Mouse (Mus musculus) CH12.LX (cell line): ENCODE measurements around the gene Rlbp1. TPM values are rescaled to one million over a fixed set of nuclear protein-coding genes. Genes with fewer than 3 reads are reported as not detected.
A peak's percentile ranks its signal among the peaks of the same experiment; 100 is the strongest.

Experiments
- DNase-seq: peaks from one replicate; pipeline ENCODE4 v3.0.0-alpha.2; 2013; ENCODE audit errors: extremely low read depth
- H3K27ac ChIP-seq: 2 replicates; pipeline ENCODE4 v1.5.1; 2012; ENCODE audit warnings: low read depth, mild to moderate bottlenecking, control low read depth, moderate library complexity; ENCODE audit not compliant: insufficient read depth
- H3K27me3 ChIP-seq: replicated peaks from 2 replicates; pipeline ENCODE3; 2012; ENCODE audit warnings: inconsistent platforms
- H3K36me3 ChIP-seq, 2 experiments: replicated peaks in 1 of 2; 2 replicates each; pipeline versions ENCODE3 to v1.6.1; 2012; ENCODE audit warnings: inconsistent platforms in 1 of 2, low read length in 1 of 2, mild to moderate bottlenecking in 1 of 2, mixed read lengths in 1 of 2, moderate library complexity in 1 of 2; ENCODE audit not compliant: control insufficient read depth in 1 of 2, insufficient read depth in 1 of 2
- H3K4me1 ChIP-seq, 2 experiments: 2 replicates each; pipeline ENCODE4 v1.6.1; 2012; ENCODE audit warnings: inconsistent platforms in 1 of 2, moderate library complexity in 1 of 2; ENCODE audit not compliant: insufficient read depth in 2 of 2, control insufficient read depth in 1 of 2
- H3K4me2 ChIP-seq: 2 replicates; pipeline ENCODE4 v1.6.1; 2012; ENCODE audit warnings: low read depth, mild to moderate bottlenecking, control low read depth; ENCODE audit not compliant: poor library complexity, insufficient read depth, severe bottlenecking
- H3K4me3 ChIP-seq, 3 experiments: fragments of 150-350 bp in 1 of 3; sonication (generic) in 1 of 3; replicated peaks in 1 of 3; 2 replicates each; pipeline versions ENCODE3 to v1.5.1; 2011 to 2012; ENCODE audit warnings: low read depth in 2 of 3, low read length in 2 of 3, mild to moderate bottlenecking in 2 of 3, moderate library complexity in 2 of 3, control low read depth in 1 of 3, improper control_type of control experiment in 1 of 3, inconsistent platforms in 1 of 3, mixed read lengths in 1 of 3; ENCODE audit not compliant: poor library complexity in 1 of 3
- H3K79me2 ChIP-seq: replicated peaks from 2 replicates; pipeline ENCODE4 v1.6.1; 2012; ENCODE audit warnings: mild to moderate bottlenecking, moderate library complexity; ENCODE audit not compliant: control insufficient read depth, poor library complexity, insufficient read depth, severe bottlenecking; ENCODE audit errors: extremely low read depth
- H3K9ac ChIP-seq: 2 replicates; pipeline ENCODE4 v1.6.1; 2012; ENCODE audit warnings: low read depth, mild to moderate bottlenecking, control low read depth, moderate library complexity; ENCODE audit not compliant: insufficient read depth
- H3K9me3 ChIP-seq: replicated peaks from 2 replicates; pipeline ENCODE3; 2012; ENCODE audit warnings: low read length, inconsistent platforms, mixed read lengths
- BHLHE40 ChIP-seq: IDR thresholded peaks from 2 replicates; pipeline ENCODE4 v1.6.1; 2011; ENCODE audit warnings: mild to moderate bottlenecking, low read depth, low read length, improper control_type of control experiment
- CHD1 ChIP-seq: IDR thresholded peaks from 2 replicates; pipeline ENCODE4 v1.6.1; 2012; ENCODE audit warnings: low read depth, low read length, improper control_type of control experiment, inconsistent platforms
- CHD2 ChIP-seq: IDR thresholded peaks from 2 replicates; pipeline ENCODE4 v1.6.1; 2011; ENCODE audit warnings: low read length, improper control_type of control experiment
- CTCF ChIP-seq, 2 experiments: IDR thresholded peaks in 1 of 2; conservative IDR thresholded peaks in 1 of 2; 2 replicates each; pipeline ENCODE4 v1.5.1; 2011 to 2012; ENCODE audit warnings: low read depth in 2 of 2, low read length in 2 of 2, improper control_type of control experiment in 1 of 2, inconsistent platforms in 1 of 2, mild to moderate bottlenecking in 1 of 2, moderate library complexity in 1 of 2
- E2F4 ChIP-seq: IDR thresholded peaks from 2 replicates; pipeline ENCODE4 v1.6.1; 2011; ENCODE audit warnings: low read depth, low read length, improper control_type of control experiment; ENCODE audit not compliant: insufficient replicate concordance
- ELF1 ChIP-seq: IDR thresholded peaks from 2 replicates; pipeline ENCODE4 v1.6.1; 2014; ENCODE audit warnings: low read depth, mild to moderate bottlenecking, inconsistent platforms, low read length, improper control_type of control experiment
- EP300 ChIP-seq: IDR thresholded peaks from 2 replicates; pipeline ENCODE4 v1.6.1; 2011; ENCODE audit warnings: low read length, improper control_type of control experiment
- ETS1 ChIP-seq: conservative IDR thresholded peaks from 2 replicates; pipeline ENCODE4 v1.6.1; 2012; ENCODE audit warnings: low read depth, mild to moderate bottlenecking, inconsistent platforms, low read length, improper control_type of control experiment, moderate library complexity
- HCFC1 ChIP-seq: IDR thresholded peaks from 2 replicates; pipeline ENCODE4 v1.6.1; 2012; ENCODE audit warnings: low read depth, mild to moderate bottlenecking, inconsistent platforms, low read length, improper control_type of control experiment
- IRF4 ChIP-seq: IDR thresholded peaks from 2 replicates; pipeline ENCODE4 v1.6.1; 2014; ENCODE audit warnings: low read depth, mild to moderate bottlenecking, inconsistent platforms, low read length, improper control_type of control experiment
- JUN ChIP-seq: IDR thresholded peaks from 2 replicates; pipeline ENCODE4 v1.6.1; 2011; ENCODE audit warnings: low read depth, mild to moderate bottlenecking, low read length, improper control_type of control experiment, moderate library complexity; ENCODE audit not compliant: insufficient read depth
- JUND ChIP-seq: conservative IDR thresholded peaks from 2 replicates; pipeline ENCODE4 v1.6.1; 2011; ENCODE audit warnings: low read depth, low read length, improper control_type of control experiment
- KAT2A ChIP-seq: IDR thresholded peaks from 2 replicates; pipeline ENCODE4 v1.6.1; 2012; ENCODE audit warnings: low read length, improper control_type of control experiment, inconsistent platforms; ENCODE audit not compliant: insufficient replicate concordance
- MAFK ChIP-seq: IDR thresholded peaks from 2 replicates; pipeline ENCODE4 v1.6.1; 2011; ENCODE audit warnings: low read length, improper control_type of control experiment; ENCODE audit not compliant: insufficient replicate concordance
- MAX ChIP-seq: IDR thresholded peaks from 2 replicates; pipeline ENCODE4 v1.6.1; 2011; ENCODE audit warnings: low read length, improper control_type of control experiment
- MAZ ChIP-seq: IDR thresholded peaks from 2 replicates; pipeline ENCODE4 v1.6.1; 2012; ENCODE audit warnings: low read depth, mild to moderate bottlenecking, inconsistent platforms, low read length, improper control_type of control experiment, moderate library complexity
- MEF2A ChIP-seq: IDR thresholded peaks from 2 replicates; pipeline ENCODE4 v1.6.1; 2014; ENCODE audit warnings: low read depth, mild to moderate bottlenecking, inconsistent platforms, low read length, improper control_type of control experiment, borderline replicate concordance
- MXI1 ChIP-seq: IDR thresholded peaks from 2 replicates; pipeline ENCODE4 v1.6.1; 2011; ENCODE audit warnings: mild to moderate bottlenecking, low read depth, low read length, improper control_type of control experiment
- MYC ChIP-seq: IDR thresholded peaks from 2 replicates; pipeline ENCODE4 v1.6.1; 2011; ENCODE audit warnings: low read depth, mild to moderate bottlenecking, improper control_type of control experiment, low read length
- NRF1 ChIP-seq: IDR thresholded peaks from 2 replicates; pipeline ENCODE4 v1.6.1; 2014; ENCODE audit warnings: low read depth, mild to moderate bottlenecking, inconsistent platforms, low read length, improper control_type of control experiment, moderate library complexity
- POLR2AphosphoS2 ChIP-seq: IDR thresholded peaks from 2 replicates; pipeline ENCODE4 v1.6.1; 2011; ENCODE audit warnings: low read depth, low read length, improper control_type of control experiment
- RAD21 ChIP-seq: IDR thresholded peaks from 2 replicates; pipeline ENCODE4 v1.6.1; 2011; ENCODE audit warnings: low read depth, mild to moderate bottlenecking, low read length, improper control_type of control experiment, moderate library complexity
- RCOR1 ChIP-seq: conservative IDR thresholded peaks from 2 replicates; pipeline ENCODE4 v1.6.1; 2012; ENCODE audit warnings: low read depth, mild to moderate bottlenecking, inconsistent platforms, low read length, improper control_type of control experiment
- SIN3A ChIP-seq: IDR thresholded peaks from 2 replicates; pipeline ENCODE4 v1.6.1; 2012; ENCODE audit warnings: low read length, improper control_type of control experiment, inconsistent platforms
- SMC3 ChIP-seq: IDR thresholded peaks from 2 replicates; pipeline ENCODE4 v1.6.1; 2011; ENCODE audit warnings: low read depth, low read length, improper control_type of control experiment
- TCF12 ChIP-seq: IDR thresholded peaks from 2 replicates; pipeline ENCODE4 v1.6.1; 2014; ENCODE audit warnings: low read depth, mild to moderate bottlenecking, inconsistent platforms, low read length, improper control_type of control experiment
- USF1 ChIP-seq: IDR thresholded peaks from 2 replicates; pipeline ENCODE4 v1.6.1; 2014; ENCODE audit warnings: low read depth, mild to moderate bottlenecking, inconsistent platforms, low read length, improper control_type of control experiment
- USF2 ChIP-seq: conservative IDR thresholded peaks from 2 replicates; pipeline ENCODE4 v1.6.1; 2011; ENCODE audit warnings: low read depth, low read length, improper control_type of control experiment
- ZC3H11A ChIP-seq: IDR thresholded peaks from 2 replicates; pipeline ENCODE4 v1.6.1; 2012; ENCODE audit warnings: low read depth, mild to moderate bottlenecking, inconsistent platforms, low read length, improper control_type of control experiment
- ZKSCAN1 ChIP-seq: IDR thresholded peaks from 2 replicates; pipeline ENCODE4 v1.6.1; 2012; ENCODE audit warnings: low read depth, inconsistent platforms, low read length, improper control_type of control experiment, borderline replicate concordance
- ZNF384 ChIP-seq: IDR thresholded peaks from 2 replicates; pipeline ENCODE4 v1.6.1; 2012; ENCODE audit warnings: low read depth, low read length, improper control_type of control experiment, inconsistent platforms
- dilution Hi-C: fragments of 300-500 bp; cut with MboI; formaldehyde crosslinking; loops from 2 replicates; pipeline ENCODE4 v1.14.3; 2020; ENCODE audit warnings: low sequenced_read_pairs; ENCODE audit not compliant: extremely low pct_unique_long_range_greater_than_20kb, extremely low pct_ligation_motif_present
- in situ Hi-C: fragments of 300-500 bp; cut with MboI; formaldehyde crosslinking; loops from 3 replicates; pipeline ENCODE4 v1.14.3; 2019; ENCODE audit warnings: low sequenced_read_pairs, low pct_ligation_motif_present, low pct_unique_long_range_greater_than_20kb, mixed read lengths
- polyA plus RNA-seq: library from polyadenylated mRNA; unstranded; fragments of >175 nt; gene quantifications from 2 replicates; pipeline ENCODE4 v1.2.1, GENCODE M21; 2012; ENCODE audit warnings: low read depth; ENCODE audit not compliant: insufficient read length
- total RNA-seq, 2 experiments: library from RNA; depleted of rRNA; stranded (reverse); fragments of 300-350 nt in 1 of 2; fragments of >200 nt in 1 of 2; gene quantifications; 2 replicates each; pipeline ENCODE4 v1.2.3; 2012 to 2014

The Rlbp1 gene
- total and polyA plus RNA-seq, 3 experiments = 2.5 to 24.2 (median 8.4) TPM

DNA sequence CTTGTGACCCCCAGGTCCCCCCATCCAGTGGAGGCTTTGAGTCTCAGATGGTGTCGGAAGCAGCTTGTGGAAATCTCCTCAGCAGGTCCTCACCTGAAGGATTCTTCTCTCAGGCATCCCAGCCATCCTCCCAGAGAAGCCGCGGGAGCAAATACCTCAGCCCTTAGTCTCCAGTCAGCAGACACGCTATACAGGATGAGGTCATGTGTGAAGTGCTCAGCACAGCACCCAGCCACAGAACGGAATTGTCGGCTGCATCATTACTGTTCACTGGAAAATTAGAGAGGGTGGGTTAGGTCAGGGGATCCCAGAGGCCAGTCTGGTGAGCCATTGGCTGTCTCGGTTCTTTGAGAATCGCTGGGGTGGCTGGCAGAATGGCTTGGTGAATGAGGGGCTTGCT is 38.0 kb downstream of the Rlbp1 start:
- Histone ChIP-seq H3K79me2 (no peaks in the 10 kb centered on the region), H3K9me3 (no peaks in the 10 kb centered on the region), H3K27ac (no peak overlapping the region), H3K4me3 (no peak overlapping the region), H3K36me3 (peaks cover 35 to 81% of the 10 kb centered on the region in 2 experiments), H3K9ac (no peak overlapping the region), H3K4me2 (no peak overlapping the region), H3K4me1 (peaks cover 11 to 25% of the 10 kb centered on the region in 2 experiments), H3K27me3 (no peaks in the 10 kb centered on the region)
- TF ChIP-seq ZKSCAN1 (no peak), CHD1 (no peak), ELF1 (no peak), IRF4 (no peak), TCF12 (no peak), SIN3A (no peak), USF1 (no peak), MAZ (no peak), JUND (no peak), KAT2A (no peak)
- dilution Hi-C loops = no loop called here
- in situ Hi-C loops = no loop called here
- no peak for DNase-seq

- Histone ChIP-seq H3K9me3 (no peaks in the 10 kb centered on the region), H3K79me2 (no peaks in the 10 kb centered on the region), H3K4me1 (peaks cover 11 to 25% of the 10 kb centered on the region in 2 experiments), H3K27me3 (no peaks in the 10 kb centered on the region), H3K27ac (no peak overlapping the region), H3K36me3 (peaks cover 26 to 80% of the 10 kb centered on the region in 2 experiments), H3K9ac (no peak overlapping the region), H3K4me2 (no peak overlapping the region), H3K4me3 (no peak overlapping the region)
- DNase-seq = peak; percentile 71
- dilution Hi-C loops (no loop called here), in situ Hi-C loops (no loop called here)
- TF ChIP-seq ZKSCAN1 = no peak
- no peak for TF ChIP-seq POLR2AphosphoS2
- peak; percentile 69 for TF ChIP-seq EP300
- no peak for TF ChIP-seq TCF12
- no peak for TF ChIP-seq MAZ
- no peak for TF ChIP-seq USF2
- no peak for TF ChIP-seq USF1
- no peak for TF ChIP-seq ZNF384
- no peak for TF ChIP-seq MEF2A
- TF ChIP-seq MAX = no peak
- TF ChIP-seq CHD1 = no peak
- peak; percentile 35; the same call in 1 of the 2 replicates for TF ChIP-seq BHLHE40
- TF ChIP-seq RCOR1 = no peak
- TF ChIP-seq JUND = peak; percentile 63
- TF ChIP-seq E2F4 = no peak
- TF ChIP-seq CTCF (conservative IDR thresholded peaks at IDR 0.05 in 1 of 2, IDR thresholded peaks at IDR 0.05 in 1 of 2; ENCODE audit: low read depth in 2 of 2, low read length in 2 of 2) = no peak
- TF ChIP-seq RAD21 = no peak
- 0 out of 2 replicates have a peak, but pooled peaks have one; percentile 35 for TF ChIP-seq JUN
- no peak for TF ChIP-seq MAFK
- no peak for TF ChIP-seq KAT2A
- no peak for TF ChIP-seq HCFC1
- TF ChIP-seq CHD2 = 0 out of 2 replicates have a peak, but pooled peaks have one; percentile 23
- TF ChIP-seq SMC3 = no peak
- TF ChIP-seq MXI1 = no peak
- no peak for TF ChIP-seq MYC
- peak; percentile 39 for TF ChIP-seq ETS1
- TF ChIP-seq NRF1 = no peak
- TF ChIP-seq ZC3H11A = no peak
These were observed 39.6 kb downstream of the Rlbp1 start for GRCm38 (mm10) chr7:79347108-79347813.
